Mouse (Mus musculus): Measurements from ENCODE around the gene Tmem231.

The Tmem231 gene

GRCm38 (mm10) chr8:111875758-111876157, 57.9 kb downstream of the Tmem231 start:
- in situ Hi-C loops (cut with MboI; ENCODE audit: low pct_unique_long_range_greater_than_20kb in 1 of 2, low sequenced_read_pairs in 2 of 2, unreplicated experiment in 1 of 2) = no loop called here

- in situ Hi-C loops (cut with MboI; ENCODE audit: low pct_unique_long_range_greater_than_20kb in 1 of 2, low sequenced_read_pairs in 2 of 2, unreplicated experiment in 1 of 2) = no loop called here
Observed at GRCm38 (mm10) chr8:111871278-111871677, 62.4 kb downstream of the Tmem231 start.

- in situ Hi-C loops (cut with MboI; ENCODE audit: low pct_unique_long_range_greater_than_20kb in 1 of 2, low sequenced_read_pairs in 2 of 2, unreplicated experiment in 1 of 2) = no loop called here
Observed at GRCm38 (mm10) chr8:111870379-111870778, 63.3 kb downstream of the Tmem231 start.

GRCm38 (mm10) chr8:111868664-111869063, 65.0 kb downstream of the Tmem231 start:
- in situ Hi-C loops (cut with MboI; ENCODE audit: low pct_unique_long_range_greater_than_20kb in 1 of 2, low sequenced_read_pairs in 2 of 2, unreplicated experiment in 1 of 2) = no loop called here

GRCm38 (mm10) chr8:111865857-111866256, 67.8 kb downstream of the Tmem231 start:
- in situ Hi-C loops (cut with MboI; ENCODE audit: low pct_unique_long_range_greater_than_20kb in 1 of 2, low sequenced_read_pairs in 2 of 2, unreplicated experiment in 1 of 2) = no loop called here

- in situ Hi-C loops (cut with MboI; ENCODE audit: low pct_unique_long_range_greater_than_20kb in 1 of 2, low sequenced_read_pairs in 2 of 2, unreplicated experiment in 1 of 2) = no loop called here
Observed at GRCm38 (mm10) chr8:111865130-111865852, 68.4 kb downstream of the Tmem231 start.

- in situ Hi-C loops (cut with MboI; ENCODE audit: low pct_unique_long_range_greater_than_20kb in 1 of 2, low sequenced_read_pairs in 2 of 2, unreplicated experiment in 1 of 2) = no loop called here
Observed at GRCm38 (mm10) chr8:111864648-111865047, 69.0 kb downstream of the Tmem231 start.

GRCm38 (mm10) chr8:111863280-111863679, 70.4 kb downstream of the Tmem231 start:
- in situ Hi-C loops (cut with MboI; ENCODE audit: low pct_unique_long_range_greater_than_20kb in 1 of 2, low sequenced_read_pairs in 2 of 2, unreplicated experiment in 1 of 2) = no loop called here

Data from mouse embryonic stem cell (cell line).